Mouse (Mus musculus) midbrain, postnatal 0 days (tissue): ENCODE results near the gene Helt. TPM values are rescaled to one million over a fixed set of nuclear protein-coding genes. Genes with fewer than 3 reads are reported as not detected.

Experiments
- ATAC-seq: fragments of 200-750 bp; cut with Nextera tagmentation; 2 replicates; pipeline ENCODE4 v1.8.0; 2017; ENCODE audit warnings: moderate number of reproducible peaks, mild to moderate bottlenecking, moderate TSS enrichment, moderate library complexity; ENCODE audit not compliant: low FRiP score
- DNase-seq: peaks from one replicate; pipeline ENCODE4 v3.0.0-alpha.2; 2015; ENCODE audit warnings: low spot score
- H3K27ac ChIP-seq: fragments of 300-500 bp; sonication (generic); 2 replicates; pipeline ENCODE4 v1.5.1; 2014; ENCODE audit warnings: low read depth, mild to moderate bottlenecking, low read length, mixed read lengths
- H3K27me3 ChIP-seq: fragments of 300-500 bp; sonication (generic); 2 replicates; pipeline ENCODE4 v1.6.1; 2014; ENCODE audit warnings: low read length, control low read depth, mixed read lengths; ENCODE audit not compliant: insufficient read depth
- H3K36me3 ChIP-seq: fragments of 300-500 bp; sonication (generic); 2 replicates; pipeline ENCODE4 v1.6.1; 2014; ENCODE audit warnings: low read length, control low read depth, mixed read lengths; ENCODE audit not compliant: insufficient read depth
- H3K4me1 ChIP-seq: fragments of 300-500 bp; sonication (generic); 2 replicates; pipeline ENCODE4 v1.6.1; 2014; ENCODE audit warnings: mild to moderate bottlenecking, control low read depth, antibody characterized with exemption, low read length, mixed read lengths; ENCODE audit not compliant: insufficient read depth
- H3K4me2 ChIP-seq: fragments of 300-500 bp; sonication (generic); 2 replicates; pipeline ENCODE4 v1.6.1; 2014; ENCODE audit warnings: low read depth, mild to moderate bottlenecking, low read length, mixed read lengths; ENCODE audit not compliant: poor library complexity, severe bottlenecking
- H3K4me3 ChIP-seq: fragments of 300-500 bp; sonication (generic); 2 replicates; pipeline ENCODE4 v1.5.1; 2014; ENCODE audit warnings: low read depth, mild to moderate bottlenecking, low read length, moderate library complexity
- H3K9ac ChIP-seq: fragments of 300-500 bp; sonication (generic); replicated peaks from 2 replicates; pipeline ENCODE4 v1.6.1; 2014; ENCODE audit warnings: mild to moderate bottlenecking, low read length, moderate library complexity, mixed read lengths; ENCODE audit not compliant: poor library complexity, severe bottlenecking
- H3K9me3 ChIP-seq: fragments of 300-500 bp; sonication (generic); 2 replicates; pipeline ENCODE4 v1.6.1; 2016; ENCODE audit warnings: low read length, control low read depth
- CTCF ChIP-seq: IDR thresholded peaks from 2 replicates; pipeline ENCODE4 v1.5.1; 2016; ENCODE audit warnings: antibody characterized with exemption, mild to moderate bottlenecking
- WGBS: fragments of 180-500 bp; shearing (Covaris S2); extraction: QIAGEN DNeasy Blood & Tissue Kit; methylation state at CpG from one replicate; pipeline ENCODE4 v1.1.7; 2014; 5-methylcytosine and 5-hydroxymethylcytosine counted together
- polyA plus RNA-seq: library from polyadenylated mRNA; unstranded; fragments of >200 nt; fragmentation: Nextera tagmentation; extraction: Ambion mirVana; gene quantifications from 2 replicates; pipeline ENCODE4 v1.2.1, GENCODE M21; 2015
- total RNA-seq: library from RNA; depleted of rRNA; stranded (reverse); fragments of >200 nt; gene quantifications from 2 replicates; pipeline ENCODE4 v1.2.3, GENCODE M21; 2014

Gene Helt
- total and polyA plus RNA-seq, 2 experiments from 2014 or later, result 0.26 to 0.27 TPM

DNA sequence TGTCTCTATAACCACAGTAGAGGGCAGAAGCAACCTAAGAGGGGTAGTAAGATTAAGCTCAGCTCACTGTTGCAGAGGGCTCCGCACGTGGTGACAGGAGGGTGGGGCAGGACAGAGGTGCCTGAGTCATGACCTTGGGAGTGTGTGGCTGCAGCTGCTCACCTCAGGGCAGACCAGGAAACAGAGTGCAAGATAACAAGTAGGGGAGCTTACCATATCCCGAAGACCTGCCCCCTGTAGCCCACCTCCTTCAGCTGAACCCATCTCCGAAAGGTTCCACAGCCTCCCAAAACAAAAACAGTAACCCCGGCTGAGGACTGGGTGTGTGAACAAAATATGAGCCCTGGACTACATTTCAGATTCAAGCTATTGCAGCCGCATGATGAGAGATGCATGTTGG is 6.5 kb downstream of the Helt start:
- no peaks in the 10 kb centered on the region for H3K36me3 ChIP-seq

DNA sequence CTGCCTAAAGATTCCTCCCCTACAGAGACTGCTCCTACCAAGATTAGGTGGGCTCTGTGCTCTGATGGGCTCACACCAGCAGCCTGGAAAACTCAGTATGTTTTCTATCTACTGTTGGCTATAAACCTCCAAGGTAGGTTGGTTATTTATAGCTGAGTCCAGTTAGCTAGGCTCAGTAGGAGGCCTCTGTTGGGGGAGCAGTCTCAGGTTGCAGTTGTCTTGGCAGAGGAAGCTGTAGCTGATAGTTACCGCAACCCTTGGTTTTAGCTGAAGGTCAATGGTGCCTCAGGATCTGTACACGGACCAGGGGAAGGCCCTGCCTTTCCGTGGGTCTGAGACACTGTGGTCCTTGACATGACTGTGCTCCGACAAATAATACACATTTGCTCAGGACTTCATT is 8.5 kb downstream of the Helt start:
- TF ChIP-seq CTCF, result no peak
- no peak overlapping the region for H3K9ac ChIP-seq
- ATAC-seq (no peak), DNase-seq (no peak)
- H3K27me3 ChIP-seq, result peaks cover 16% of the 10 kb centered on the region
- H3K27ac ChIP-seq, result no peak overlapping the region
- no peaks in the 10 kb centered on the region for H3K4me1 ChIP-seq
- WGBS, result 92% methylated on average over 4 of the region's 4 CpGs
- H3K9me3 ChIP-seq, result no peaks in the 10 kb centered on the region
- H3K4me2 ChIP-seq, result no peak overlapping the region
- no peak overlapping the region for H3K4me3 ChIP-seq
- H3K36me3 ChIP-seq, result no peaks in the 10 kb centered on the region

More for the DNA sequence above, 6.5 kb downstream of the Helt start:
- H3K4me2 ChIP-seq, result no peak overlapping the region
- H3K4me1 ChIP-seq, result peaks cover 4% of the 10 kb centered on the region
- H3K4me3 ChIP-seq, result no peak overlapping the region
- 91% methylated on average over 6 of the region's 6 CpGs for WGBS
- no peak overlapping the region for H3K27ac ChIP-seq
- TF ChIP-seq CTCF, result no peak
- peaks cover 35% of the 10 kb centered on the region for H3K27me3 ChIP-seq
- ATAC-seq (no peak), DNase-seq (no peak)
- H3K9me3 ChIP-seq, result no peaks in the 10 kb centered on the region
- H3K9ac ChIP-seq, result no peak overlapping the region

DNA sequence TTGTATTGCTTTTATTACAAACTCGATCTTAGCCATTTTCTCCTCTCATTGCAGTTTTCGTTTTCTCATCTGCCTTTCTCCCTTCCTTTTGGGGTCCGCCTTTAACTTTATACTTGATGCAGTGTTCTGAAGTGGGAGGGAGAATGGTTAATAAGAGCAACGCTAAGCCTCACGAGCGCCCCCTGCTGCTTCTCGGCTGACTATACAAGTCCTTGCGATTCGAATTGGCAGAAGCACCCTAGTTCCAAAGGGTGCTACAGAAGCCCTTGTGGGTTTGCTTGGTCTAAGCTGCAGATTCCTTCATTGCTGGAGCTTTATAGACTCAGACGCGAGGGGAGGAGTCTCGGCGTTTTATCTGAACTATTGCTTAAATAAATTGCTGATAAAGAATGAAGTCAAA is 12.9 kb downstream of the Helt start:
- no peaks in the 10 kb centered on the region for H3K4me1 ChIP-seq
- no peaks in the 10 kb centered on the region for H3K36me3 ChIP-seq
- no peak overlapping the region for H3K27ac ChIP-seq
- H3K4me2 ChIP-seq, result no peak overlapping the region
- no peak overlapping the region for H3K4me3 ChIP-seq
- 10% methylated on average over 12 of the region's 13 CpGs for WGBS
- DNase-seq, result peak; percentile 65
- peak; percentile 76 for TF ChIP-seq CTCF
- no peaks in the 10 kb centered on the region for H3K9me3 ChIP-seq
- no peak overlapping the region for H3K9ac ChIP-seq
- H3K27me3 ChIP-seq, result no peaks in the 10 kb centered on the region; the same call in 1 of the 2 replicates
- no peak for ATAC-seq

DNA sequence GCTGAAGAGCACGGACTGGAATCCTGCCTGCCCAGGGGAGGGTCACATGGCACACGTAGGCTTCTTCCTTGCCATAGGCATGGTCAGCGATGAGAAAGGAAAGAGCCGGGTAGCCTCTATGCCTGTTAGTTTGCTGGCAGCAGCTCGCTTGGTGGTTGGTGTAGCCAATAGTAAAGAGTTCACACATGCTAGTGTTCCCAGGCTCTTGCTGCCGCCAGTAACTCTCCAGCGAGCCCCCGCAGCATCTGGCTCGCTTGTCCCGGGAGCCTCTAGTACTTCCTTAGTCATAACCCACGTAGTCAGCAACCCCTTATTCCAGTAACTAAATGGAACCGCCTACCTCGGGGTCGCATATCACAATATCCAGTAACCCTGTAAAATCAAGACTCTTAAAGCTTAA is 17.5 kb downstream of the Helt start:
- no peak overlapping the region for H3K9ac ChIP-seq
- no peak overlapping the region for H3K4me3 ChIP-seq
- no peaks in the 10 kb centered on the region for H3K4me1 ChIP-seq
- no peak for TF ChIP-seq CTCF
- no peaks in the 10 kb centered on the region for H3K9me3 ChIP-seq
- H3K36me3 ChIP-seq, result no peaks in the 10 kb centered on the region
- H3K27me3 ChIP-seq, result no peaks in the 10 kb centered on the region; the same call in 1 of the 2 replicates
- no peak overlapping the region for H3K27ac ChIP-seq
- no peak for DNase-seq
- H3K4me2 ChIP-seq, result no peak overlapping the region
- ATAC-seq, result no peak
- WGBS, result 87% methylated on average over 14 of the region's 14 CpGs

DNA sequence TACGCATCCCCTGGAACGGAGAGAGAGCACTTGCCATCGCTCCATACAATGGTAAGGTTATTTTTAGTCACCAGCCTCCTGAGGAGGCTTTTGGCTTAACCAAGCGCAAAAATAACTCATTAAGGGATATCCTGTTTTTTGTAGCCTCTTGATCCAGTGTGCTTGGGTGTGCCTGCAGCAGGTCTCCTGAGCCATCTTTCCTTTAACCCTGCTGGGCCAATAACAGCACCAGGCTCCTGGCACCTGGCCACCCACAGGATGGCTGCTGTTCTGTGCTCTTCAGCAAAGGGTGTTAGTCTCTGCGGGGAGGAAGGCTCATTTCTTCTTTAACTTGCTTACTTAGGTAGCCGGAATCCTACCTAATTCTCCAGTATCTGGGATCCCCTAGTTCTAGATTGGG is 23.7 kb downstream of the Helt start:
- Histone ChIP-seq H3K9me3 (no peaks in the 10 kb centered on the region), H3K27ac (no peak overlapping the region), H3K4me3 (no peak overlapping the region), H3K9ac (no peak overlapping the region), H3K4me1 (no peaks in the 10 kb centered on the region), H3K36me3 (no peaks in the 10 kb centered on the region), H3K4me2 (no peak overlapping the region), H3K27me3 (no peaks in the 10 kb centered on the region)
- TF ChIP-seq CTCF, result no peak
- 27% methylated on average over 6 of the region's 6 CpGs for WGBS
- ATAC-seq, result no peak
- DNase-seq, result no peak

DNA sequence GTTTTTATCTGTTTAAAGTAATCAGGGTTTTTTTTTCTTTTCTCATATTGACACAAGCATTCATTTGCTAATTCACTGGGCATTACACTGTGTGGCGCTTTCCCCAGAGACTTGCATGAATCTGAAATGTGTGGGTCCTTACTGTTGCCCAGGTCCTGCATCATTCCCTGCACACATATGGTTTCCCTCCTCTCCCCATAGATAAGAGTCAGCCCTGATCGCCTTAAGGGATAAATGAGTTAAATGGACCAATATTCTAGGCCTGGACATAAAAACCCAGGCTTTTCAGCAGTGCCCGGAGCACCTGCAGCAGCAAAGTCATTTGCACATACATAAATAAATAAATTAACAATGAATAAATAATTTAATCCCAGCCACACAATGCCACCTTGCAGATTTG is 24.3 kb downstream of the Helt start:
- Histone ChIP-seq H3K4me3 (no peak overlapping the region), H3K4me2 (no peak overlapping the region), H3K27ac (no peak overlapping the region), H3K27me3 (no peaks in the 10 kb centered on the region), H3K36me3 (no peaks in the 10 kb centered on the region), H3K9me3 (no peaks in the 10 kb centered on the region), H3K9ac (no peak overlapping the region), H3K4me1 (no peaks in the 10 kb centered on the region)
- ATAC-seq, result no peak
- no peak for DNase-seq
- TF ChIP-seq CTCF, result no peak
- WGBS, result 41% methylated on average over 3 of the region's 3 CpGs
